In the genomic region with DNA sequence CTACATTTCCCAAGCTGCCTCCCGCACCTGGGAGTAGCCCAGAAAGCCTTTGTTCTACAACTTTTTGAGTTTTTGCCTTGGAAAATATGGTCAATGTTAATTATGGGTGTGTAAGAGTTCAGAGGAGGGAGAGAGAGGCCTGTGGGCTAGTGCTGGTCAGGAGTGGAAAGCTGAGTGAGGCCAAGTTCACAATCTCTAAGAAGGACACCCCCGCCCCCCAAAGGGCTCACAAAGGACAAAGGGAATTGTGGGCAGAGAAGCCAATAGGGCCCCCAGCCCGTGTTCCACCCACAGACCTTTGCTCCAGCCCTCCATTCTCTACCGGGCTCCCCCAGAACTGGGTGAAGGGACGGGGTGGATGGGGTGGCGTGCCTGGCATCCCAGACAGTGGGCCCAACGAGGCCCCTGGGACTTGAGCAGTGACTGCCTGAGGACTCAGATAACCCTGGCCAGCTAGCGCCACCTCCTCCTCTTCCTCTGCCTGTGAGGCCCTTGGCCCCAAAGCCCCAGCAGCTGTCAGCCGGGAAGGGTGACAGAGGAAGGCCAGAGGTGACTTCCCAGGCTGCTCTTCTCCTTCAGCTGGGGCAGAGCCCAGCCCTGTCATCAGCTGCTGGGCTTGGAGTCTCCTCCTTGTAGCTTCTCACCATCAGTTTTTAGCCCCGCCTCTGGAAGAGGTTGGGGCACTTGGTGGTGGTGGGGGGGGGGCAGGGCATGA, we compare ENCODE assay signal across 8 mouse cellular contexts. TPM values are rescaled to one million over a fixed set of nuclear protein-coding genes. Genes with fewer than 3 reads are reported as not detected.
DNase-seq lines count a peak whose midpoint lies in the region; ATAC-seq lines count a peak whose summit lies in the region.

No protein-coding gene starts in this region.

- no peaks in the 10 kb centered on the region for H3K27me3 ChIP-seq in midbrain, embryonic 10.5 days (ENCODE audit: low read depth, poor library complexity, severe bottlenecking)
- no peaks in the 10 kb centered on the region for H3K27me3 ChIP-seq in midbrain, embryonic 16.5 days (ENCODE audit: control insufficient read depth, insufficient read depth, low read depth, low read length)
- no peaks in the 10 kb centered on the region for H3K27me3 ChIP-seq in intestine, embryonic 15.5 days (replicated peaks)
- no peaks in the 10 kb centered on the region for H3K27me3 ChIP-seq in liver, embryonic 15.5 days

- no peak for DNase-seq in midbrain, embryonic 10.5 days (ENCODE audit: low spot score)
- peak; percentile 80 to 88 for DNase-seq in gastrocnemius, adult 8-10 months (ENCODE audit: low spot score in 2 of 2)
- no peak for DNase-seq in cerebellum, postnatal 14 days
- DNase-seq in frontal cortex, postnatal 36 days (ENCODE audit: low spot score in 2 of 2): no peak
- DNase-seq in cerebellum, postnatal 36 days: no peak

- peak overlapping the region; percentile 12; the same call in 1 of the 2 replicates for H3K4me3 ChIP-seq in midbrain, embryonic 10.5 days
- no peak overlapping the region for H3K4me3 ChIP-seq in midbrain, embryonic 16.5 days (ENCODE audit: low read depth, low read length)
- no peak overlapping the region for H3K4me3 ChIP-seq in intestine, embryonic 15.5 days (replicated peaks)
- H3K4me3 ChIP-seq in liver, embryonic 15.5 days (replicated peaks): no peak overlapping the region

- H3K36me3 ChIP-seq in midbrain, embryonic 10.5 days: no peaks in the 10 kb centered on the region
- H3K36me3 ChIP-seq in midbrain, embryonic 16.5 days (ENCODE audit: control insufficient read depth, insufficient read depth, low read length): no peaks in the 10 kb centered on the region
- no peaks in the 10 kb centered on the region for H3K36me3 ChIP-seq in intestine, embryonic 15.5 days
- no peaks in the 10 kb centered on the region for H3K36me3 ChIP-seq in liver, embryonic 15.5 days (replicated peaks)

- no peaks in the 10 kb centered on the region for H3K9me3 ChIP-seq in midbrain, embryonic 10.5 days (replicated peaks)
- no peaks in the 10 kb centered on the region for H3K9me3 ChIP-seq in midbrain, embryonic 16.5 days (replicated peaks; ENCODE audit: control insufficient read depth, low read length, poor library complexity, severe bottlenecking)
- H3K9me3 ChIP-seq in intestine, embryonic 15.5 days: no peaks in the 10 kb centered on the region
- H3K9me3 ChIP-seq in liver, embryonic 15.5 days (replicated peaks): no peaks in the 10 kb centered on the region

- H3K9ac ChIP-seq in midbrain, embryonic 16.5 days (ENCODE audit: low read depth, low read length): no peak overlapping the region
- 0 out of 2 replicates have a peak overlapping the region, but pooled peaks have one; percentile 28 for H3K9ac ChIP-seq in intestine, embryonic 15.5 days
- H3K9ac ChIP-seq in liver, embryonic 15.5 days: no peak overlapping the region

- WGBS in midbrain, embryonic 10.5 days: 45% methylated on average over 10 of the region's 10 CpGs
- 50% methylated on average over 9 of the region's 10 CpGs for WGBS in midbrain, embryonic 16.5 days
- 29% methylated on average over 10 of the region's 10 CpGs for WGBS in intestine, embryonic 15.5 days
- 21% methylated on average over 10 of the region's 10 CpGs for WGBS in liver, embryonic 15.5 days (ENCODE audit: insufficient replicate concordance)

- peak overlapping the region; percentile 77 for H3K27ac ChIP-seq in midbrain, embryonic 10.5 days (replicated peaks)
- no peak overlapping the region; the same call in 1 of the 2 replicates for H3K27ac ChIP-seq in midbrain, embryonic 16.5 days (ENCODE audit: low read length)
- H3K27ac ChIP-seq in intestine, embryonic 15.5 days: peak overlapping the region; percentile 93
- peak overlapping the region; percentile 51; the same call in 1 of the 2 replicates for H3K27ac ChIP-seq in liver, embryonic 15.5 days (replicated peaks)

- peaks cover 70% of the 10 kb centered on the region for H3K4me1 ChIP-seq in midbrain, embryonic 10.5 days
- peaks cover 9% of the 10 kb centered on the region; the same call in 1 of the 2 replicates for H3K4me1 ChIP-seq in midbrain, embryonic 16.5 days (ENCODE audit: control insufficient read depth, insufficient read depth, low read length)
- peaks cover 70% of the 10 kb centered on the region for H3K4me1 ChIP-seq in intestine, embryonic 15.5 days (replicated peaks)
- H3K4me1 ChIP-seq in liver, embryonic 15.5 days (replicated peaks): peaks cover 75% of the 10 kb centered on the region

- ATAC-seq in midbrain, embryonic 16.5 days: no peak
- peak; percentile 48 for ATAC-seq in intestine, embryonic 15.5 days
- peak; percentile 43 for ATAC-seq in liver, embryonic 15.5 days (ENCODE audit: insufficient read depth)

- no peak overlapping the region for H3K4me2 ChIP-seq in midbrain, embryonic 16.5 days (ENCODE audit: low read length)
- H3K4me2 ChIP-seq in intestine, embryonic 15.5 days (replicated peaks): peak overlapping the region; percentile 26; the same call in 1 of the 2 replicates
- peak overlapping the region; percentile 39 for H3K4me2 ChIP-seq in liver, embryonic 15.5 days

RNA-seq across cellular contexts. Expression of a gene that starts 18.9 kb away (rescaled TPM):
- polyA plus RNA-seq in midbrain, embryonic 10.5 days (2016; fragmentation: Nextera tagmentation; extraction: Ambion mirVana): 11.6 and 15.3 TPM in 2 replicates
- polyA plus RNA-seq in midbrain, embryonic 16.5 days (2015; fragmentation: Nextera tagmentation; extraction: Ambion mirVana): 3.4 and 3.6 TPM in 2 replicates
- total RNA-seq in gastrocnemius, adult 8-10 months (2022): 10 to 100 TPM; 42.0 to 54.1 (median 50.0) TPM
- polyA plus RNA-seq in intestine, embryonic 15.5 days (2015; fragmentation: Nextera tagmentation; extraction: Ambion mirVana): 20.9 and 23.0 TPM in 2 replicates
- polyA plus RNA-seq in liver, embryonic 15.5 days (2015; fragmentation: Nextera tagmentation; extraction: Ambion mirVana): 3.9 and 5.1 TPM in 2 replicates

RNA-seq across cellular contexts. Expression of a gene that starts 34.4 kb away (rescaled TPM):
- polyA plus RNA-seq in midbrain, embryonic 10.5 days (2016; fragmentation: Nextera tagmentation; extraction: Ambion mirVana): not detected in 2 replicates
- polyA plus RNA-seq in midbrain, embryonic 16.5 days (2015; fragmentation: Nextera tagmentation; extraction: Ambion mirVana): not detected in 2 replicates
- not detected for total RNA-seq in gastrocnemius, adult 8-10 months (2022)
- polyA plus RNA-seq in intestine, embryonic 15.5 days (2015; fragmentation: Nextera tagmentation; extraction: Ambion mirVana): not detected in 2 replicates
- not detected in 2 replicates for polyA plus RNA-seq in liver, embryonic 15.5 days (2015; fragmentation: Nextera tagmentation; extraction: Ambion mirVana)

RNA-seq across cellular contexts. Expression of a gene that starts 57.1 kb away (rescaled TPM):
- polyA plus RNA-seq in midbrain, embryonic 10.5 days (2016; fragmentation: Nextera tagmentation; extraction: Ambion mirVana): not detected in 2 replicates
- not detected in 2 replicates for polyA plus RNA-seq in midbrain, embryonic 16.5 days (2015; fragmentation: Nextera tagmentation; extraction: Ambion mirVana)
- total RNA-seq in gastrocnemius, adult 8-10 months (2022): not detected
- 74.8 and 281 TPM in 2 replicates for polyA plus RNA-seq in intestine, embryonic 15.5 days (2015; fragmentation: Nextera tagmentation; extraction: Ambion mirVana)
- polyA plus RNA-seq in liver, embryonic 15.5 days (2015; fragmentation: Nextera tagmentation; extraction: Ambion mirVana): 0.18 and 1.0 TPM in 2 replicates

Comparison
In these comparisons a context has a peak if more than half of its experiments do, and no peak if none do; other contexts are left out.
1. DNase-seq: peak in gastrocnemius, adult 8-10 months (2 of 2); none in midbrain, embryonic 10.5 days (single experiment), cerebellum, postnatal 14 days (0 of 2), frontal cortex, postnatal 36 days (0 of 2) and cerebellum, postnatal 36 days (0 of 2).
2. RNA of a gene that starts 57.1 kb away (polyA plus RNA-seq): 74.8 to 281 TPM in intestine, embryonic 15.5 days; 0.18 to 1.0 TPM in liver, embryonic 15.5 days, not detected in midbrain, embryonic 10.5 days and not detected in midbrain, embryonic 16.5 days; every median in the first group is over 10 times any median in the second.